Mouse (Mus musculus) erythroid progenitor cell, adult 5-6 weeks (primary cell): ENCODE data around the gene Slc35f4. TPM values are rescaled to one million over a fixed set of nuclear protein-coding genes. Genes with fewer than 3 reads are reported as not detected.

Experiments
- ATAC-seq: replicated peaks from 2 replicates; pipeline ENCODE4 v1.8.0; 2016; ENCODE audit warnings: moderate number of reproducible peaks, mild to moderate bottlenecking, moderate TSS enrichment, inconsistent platforms; ENCODE audit not compliant: poor library complexity, low FRiP score, severe bottlenecking
- total RNA-seq, 2 experiments: library from RNA; stranded (forward) in 1 of 2; stranded (reverse) in 1 of 2; fragments of 150-400 nt in 1 of 2; fragments of 186-747, 209-891 nt in 1 of 2; gene quantifications; 2 replicates each; pipeline versions ENCODE4 v1.2.3 to v1.2.4; 2015 to 2017; ENCODE audit warnings: low replicate concordance in 2 of 2

The Slc35f4 gene
- not detected in 2 replicates for total RNA-seq (2015; ENCODE audit: low replicate concordance)
- not detected in 2 replicates for total RNA-seq (2017; ENCODE audit: low replicate concordance)

- no peak for ATAC-seq
Measured at GRCm38 (mm10) chr14:49525931-49526291, at the start of gene Slc35f4. Gene Slc35f4 (minus strand): TSS chr14:49526046.

GRCm38 (mm10) chr14:49568369-49568768 is 42.5 kb upstream of the Slc35f4 start:
- no peak for ATAC-seq

GRCm38 (mm10) chr14:49560706-49561105 is 34.9 kb upstream of the Slc35f4 start:
- ATAC-seq, result no peak

- ATAC-seq, result no peak
Measured at GRCm38 (mm10) chr14:49540104-49540503, 14.3 kb upstream of the Slc35f4 start.

GRCm38 (mm10) chr14:49525176-49525930 is 493 bp downstream of the Slc35f4 start:
- no peak for ATAC-seq

GRCm38 (mm10) chr14:49524665-49525064 is 1.2 kb downstream of the Slc35f4 start:
- ATAC-seq, result no peak

GRCm38 (mm10) chr14:49515096-49515665 is 10.7 kb downstream of the Slc35f4 start:
- ATAC-seq, result no peak

- ATAC-seq, result no peak
Measured at GRCm38 (mm10) chr14:49514137-49514536, 11.7 kb downstream of the Slc35f4 start.

GRCm38 (mm10) chr14:49495192-49495591 is 30.7 kb downstream of the Slc35f4 start:
- ATAC-seq, result no peak

- no peak for ATAC-seq
Measured at GRCm38 (mm10) chr14:49493793-49494192, 32.1 kb downstream of the Slc35f4 start.

- ATAC-seq, result no peak
Measured at GRCm38 (mm10) chr14:49492506-49492905, 33.3 kb downstream of the Slc35f4 start.

GRCm38 (mm10) chr14:49476602-49477001 is 49.2 kb downstream of the Slc35f4 start:
- ATAC-seq, result no peak

GRCm38 (mm10) chr14:49461761-49462160 is 64.1 kb downstream of the Slc35f4 start:
- no peak for ATAC-seq

GRCm38 (mm10) chr14:49460799-49461198 is 65.0 kb downstream of the Slc35f4 start:
- no peak for ATAC-seq

GRCm38 (mm10) chr14:49454283-49454914 is 71.4 kb downstream of the Slc35f4 start:
- no peak for ATAC-seq

GRCm38 (mm10) chr14:49453782-49454181 is 72.1 kb downstream of the Slc35f4 start:
- no peak for ATAC-seq

- no peak for ATAC-seq
Measured at GRCm38 (mm10) chr14:49447669-49448068, 78.2 kb downstream of the Slc35f4 start.

GRCm38 (mm10) chr14:49446461-49446860 is 79.4 kb downstream of the Slc35f4 start:
- ATAC-seq, result no peak

- no peak for ATAC-seq
Measured at GRCm38 (mm10) chr14:49436811-49437210, 89.0 kb downstream of the Slc35f4 start.

- no peak for ATAC-seq
Measured at GRCm38 (mm10) chr14:49431821-49432220, 94.0 kb downstream of the Slc35f4 start.

- ATAC-seq, result no peak
Measured at GRCm38 (mm10) chr14:49392482-49392881, 133.4 kb downstream of the Slc35f4 start.
